Mouse (Mus musculus) heart, postnatal 14 days (tissue): ENCODE results near the gene Gm5617. TPM values are rescaled to one million over a fixed set of nuclear protein-coding genes. Genes with fewer than 3 reads are reported as not detected.
"Not testable (repeated sequence)": the region's sequence is repeated elsewhere in the genome, so short reads cannot be mapped to it uniquely, and the experiment has no call there.

Experiments
- DNase-seq, 2 experiments: peaks; one replicate each; pipeline ENCODE4 v3.0.0; 2021 to 2022
- intact Hi-C: fragments of 180-260 bp; cut with DNase I; formaldehyde crosslinking; loops from one replicate; pipeline ENCODE4 v1.15.1; 2025
- total RNA-seq, 2 experiments: library from RNA; stranded (reverse); gene quantifications; 2 replicates each; pipeline ENCODE4 v1.2.3; 2021

Gm5617 gene
- total RNA-seq, 2 experiments from 2014 or later, result 18.5 to 23.1 TPM

GRCm38 (mm10) chr9:48481214-48482134 is 13.8 kb upstream of the Gm5617 start:
- intact Hi-C loops, result no loop called here
- peak in 1 of 2 experiments; percentile 9 for DNase-seq

GRCm38 (mm10) chr9:48495548-48495932 is 298 bp downstream of the Gm5617 start:
- no peak for DNase-seq
- intact Hi-C loops, result loop anchor here (1.0 to 10.0 kb wide), 2 partner anchors 15 to 369 kb away; partner anchors contain the start of gene Rexo2

GRCm38 (mm10) chr9:48501192-48501591 is 6.0 kb downstream of the Gm5617 start:
- DNase-seq, result no peak
- intact Hi-C loops, result no loop called here

- DNase-seq, result no peak
- intact Hi-C loops, result no loop called here
Measured at GRCm38 (mm10) chr9:48503001-48503400, 7.8 kb downstream of the Gm5617 start.

GRCm38 (mm10) chr9:48504741-48505365 is 9.6 kb downstream of the Gm5617 start:
- DNase-seq, result no peak
- intact Hi-C loops, result no loop called here

- no peak for DNase-seq
- intact Hi-C loops, result no loop called here
Measured at GRCm38 (mm10) chr9:48510134-48510533, 14.9 kb downstream of the Gm5617 start.

GRCm38 (mm10) chr9:48515332-48515731 is 20.1 kb downstream of the Gm5617 start:
- intact Hi-C loops, result no loop called here
- DNase-seq, result peak; percentile 10 to 37

GRCm38 (mm10) chr9:48516615-48517371 is 21.6 kb downstream of the Gm5617 start:
- no peak for DNase-seq
- intact Hi-C loops, result no loop called here

GRCm38 (mm10) chr9:48517372-48518130 is 22.3 kb downstream of the Gm5617 start:
- intact Hi-C loops, result no loop called here
- DNase-seq, result no peak

- DNase-seq, intact Hi-C loops: not testable (repeated sequence)
Measured at GRCm38 (mm10) chr9:48520405-48520804, 25.2 kb downstream of the Gm5617 start.

- intact Hi-C loops, result no loop called here
- DNase-seq, result no peak
Measured at GRCm38 (mm10) chr9:48525566-48525965, 30.3 kb downstream of the Gm5617 start.

- DNase-seq, result no peak
- intact Hi-C loops, result no loop called here
Measured at GRCm38 (mm10) chr9:48526520-48526919, 31.3 kb downstream of the Gm5617 start.

- DNase-seq, result no peak
- intact Hi-C loops, result no loop called here
Measured at GRCm38 (mm10) chr9:48531294-48531693, 36.1 kb downstream of the Gm5617 start.

GRCm38 (mm10) chr9:48532203-48532602 is 37.0 kb downstream of the Gm5617 start:
- no peak for DNase-seq
- intact Hi-C loops, result no loop called here

GRCm38 (mm10) chr9:48532730-48533129 is 37.5 kb downstream of the Gm5617 start:
- intact Hi-C loops, result no loop called here
- DNase-seq, result no peak

GRCm38 (mm10) chr9:48536414-48536813 is 41.2 kb downstream of the Gm5617 start:
- intact Hi-C loops, result no loop called here
- no peak for DNase-seq

GRCm38 (mm10) chr9:48537616-48538015 is 42.4 kb downstream of the Gm5617 start:
- intact Hi-C loops, DNase-seq: not testable (repeated sequence)

GRCm38 (mm10) chr9:48538044-48538645 is 42.9 kb downstream of the Gm5617 start:
- intact Hi-C loops, result no loop called here
- no peak for DNase-seq

GRCm38 (mm10) chr9:48538688-48539087 is 43.4 kb downstream of the Gm5617 start:
- DNase-seq, result no peak
- intact Hi-C loops, result no loop called here
